ENCODE assay signal across 8 mouse cellular contexts in the genomic region with DNA sequence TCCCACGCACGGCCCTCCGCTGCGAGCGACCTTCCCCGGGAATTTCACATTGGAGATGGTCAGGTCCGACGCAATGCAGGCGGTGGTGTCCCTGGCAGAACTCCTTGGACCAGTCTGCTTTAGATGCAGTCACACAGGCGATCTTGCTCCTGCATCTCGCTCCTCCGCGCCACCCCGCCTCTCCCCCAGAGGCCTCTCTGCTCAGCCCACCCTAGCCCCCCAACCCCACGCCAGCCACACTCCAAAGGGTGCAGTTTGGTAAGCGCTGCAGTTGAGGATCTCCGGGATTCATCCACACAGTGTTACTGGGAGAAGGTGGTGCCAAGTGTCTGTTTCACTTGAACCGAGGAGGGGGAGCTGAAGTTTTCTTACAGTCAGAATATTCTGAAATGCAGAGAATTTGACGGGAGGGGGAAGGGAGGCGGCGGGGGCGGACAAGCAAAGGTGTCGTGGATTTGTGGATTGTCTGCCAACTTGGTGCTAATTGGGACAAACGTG. TPM values are rescaled to one million over a fixed set of nuclear protein-coding genes. Genes with fewer than 3 reads are reported as not detected.
DNase-seq lines count a peak whose midpoint lies in the region; ATAC-seq and TF ChIP-seq lines count a peak whose summit lies in the region.

No protein-coding gene starts in this region.

- H3K27me3 ChIP-seq in lung, embryonic 14.5 days (ENCODE audit: insufficient read depth, low read length): peaks cover 68% of the 10 kb centered on the region
- H3K27me3 ChIP-seq in hindbrain, postnatal 0 days (ENCODE audit: insufficient read depth, low read length): 0 out of 2 replicates have a peak, but pooled peaks cover 4% of the 10 kb centered on the region
- H3K27me3 ChIP-seq in liver, embryonic 13.5 days: peaks cover 73% of the 10 kb centered on the region
- H3K27me3 ChIP-seq in stomach, embryonic 15.5 days (replicated peaks): peaks cover 64% of the 10 kb centered on the region

- no peak overlapping the region for H3K9ac ChIP-seq in lung, embryonic 14.5 days
- H3K9ac ChIP-seq in hindbrain, postnatal 0 days (replicated peaks; ENCODE audit: low read length): peak overlapping the region; percentile 60
- H3K9ac ChIP-seq in liver, embryonic 13.5 days: no peak overlapping the region
- H3K9ac ChIP-seq in stomach, embryonic 15.5 days: no peak overlapping the region

- no peak overlapping the region for H3K27ac ChIP-seq in lung, embryonic 14.5 days (ENCODE audit: low read depth)
- H3K27ac ChIP-seq in hindbrain, postnatal 0 days: peak overlapping the region; percentile 78
- H3K27ac ChIP-seq in liver, embryonic 13.5 days: no peak overlapping the region
- no peak overlapping the region for H3K27ac ChIP-seq in stomach, embryonic 15.5 days

- peak; percentile 55; the same call in 1 of the 2 replicates for ATAC-seq in lung, embryonic 14.5 days (ENCODE audit: insufficient read depth)
- ATAC-seq in hindbrain, postnatal 0 days: peak; percentile 46
- ATAC-seq in liver, embryonic 13.5 days (ENCODE audit: low read depth): no peak
- peak; percentile 11; the same call in 1 of the 2 replicates for ATAC-seq in stomach, embryonic 15.5 days (ENCODE audit: insufficient read depth, low FRiP score, low read depth)

- no peaks in the 10 kb centered on the region for H3K36me3 ChIP-seq in lung, embryonic 14.5 days (ENCODE audit: insufficient read depth)
- no peaks in the 10 kb centered on the region for H3K36me3 ChIP-seq in hindbrain, postnatal 0 days (ENCODE audit: insufficient read depth, low read length)
- H3K36me3 ChIP-seq in liver, embryonic 13.5 days: no peaks in the 10 kb centered on the region
- H3K36me3 ChIP-seq in stomach, embryonic 15.5 days: no peaks in the 10 kb centered on the region

- peak overlapping the region; percentile 43 for H3K4me3 ChIP-seq in lung, embryonic 14.5 days (ENCODE audit: low read depth, low read length)
- peak overlapping the region; percentile 60 for H3K4me3 ChIP-seq in hindbrain, postnatal 0 days (ENCODE audit: low read length)
- peak overlapping the region; percentile 33 for H3K4me3 ChIP-seq in liver, embryonic 13.5 days (replicated peaks)
- H3K4me3 ChIP-seq in stomach, embryonic 15.5 days (replicated peaks): peak overlapping the region; percentile 45

- peak; percentile 23 for DNase-seq in lung, embryonic 14.5 days
- DNase-seq in lung, postnatal 10 days: no peak
- DNase-seq in embryo, embryonic 9.5 days (ENCODE audit: extremely low spot score): peak; percentile 39
- peak; percentile 54 for DNase-seq in hindbrain, postnatal 0 days (ENCODE audit: low spot score)
- DNase-seq in liver, embryonic 13.5 days: no peak
- DNase-seq in adipocyte (ENCODE audit: low spot score): no peak
- DNase-seq in adrenal gland, postnatal 4 days (ENCODE audit: low spot score in 2 of 2): no peak

- no peak for TF ChIP-seq CTCF in lung, embryonic 14.5 days (IDR thresholded peaks at IDR 0.05; ENCODE audit: low read depth)
- no peak for TF ChIP-seq CTCF in hindbrain, postnatal 0 days (IDR thresholded peaks at IDR 0.05; ENCODE audit: low read depth)

- H3K4me1 ChIP-seq in lung, embryonic 14.5 days (ENCODE audit: insufficient read depth): peaks cover 13% of the 10 kb centered on the region; the same call in 1 of the 2 replicates
- H3K4me1 ChIP-seq in hindbrain, postnatal 0 days (ENCODE audit: insufficient read depth, low read length): peaks cover 11% of the 10 kb centered on the region; the same call in 1 of the 2 replicates
- no peaks in the 10 kb centered on the region for H3K4me1 ChIP-seq in liver, embryonic 13.5 days (replicated peaks)
- H3K4me1 ChIP-seq in stomach, embryonic 15.5 days: peaks cover 31% of the 10 kb centered on the region

- peak overlapping the region; percentile 83 for H3K4me2 ChIP-seq in lung, embryonic 14.5 days
- peak overlapping the region; percentile 97 for H3K4me2 ChIP-seq in hindbrain, postnatal 0 days (ENCODE audit: low read depth, low read length)
- H3K4me2 ChIP-seq in liver, embryonic 13.5 days: peak overlapping the region; percentile 49
- peak overlapping the region; percentile 96 for H3K4me2 ChIP-seq in stomach, embryonic 15.5 days

- no peaks in the 10 kb centered on the region for H3K9me3 ChIP-seq in lung, embryonic 14.5 days (ENCODE audit: low read depth, low read length)
- H3K9me3 ChIP-seq in hindbrain, postnatal 0 days (ENCODE audit: low read length): no peaks in the 10 kb centered on the region
- H3K9me3 ChIP-seq in liver, embryonic 13.5 days (replicated peaks): no peaks in the 10 kb centered on the region
- H3K9me3 ChIP-seq in stomach, embryonic 15.5 days: no peaks in the 10 kb centered on the region

- WGBS in lung, embryonic 14.5 days: under 1% methylated on average over 24 of the region's 24 CpGs
- WGBS in hindbrain, postnatal 0 days: under 1% methylated on average over 24 of the region's 24 CpGs
- WGBS in liver, embryonic 13.5 days (ENCODE audit: insufficient replicate concordance): 4% methylated on average over 24 of the region's 24 CpGs
- WGBS in stomach, embryonic 15.5 days: under 1% methylated on average over 24 of the region's 24 CpGs

RNA-seq across cellular contexts. Expression of gene Kcna1, which starts 1.1 kb away (rescaled TPM):
- 0.19 and 0.37 TPM in 2 replicates for polyA plus RNA-seq in lung, embryonic 14.5 days (2014; fragmentation: Nextera tagmentation; extraction: Ambion mirVana)
- total RNA-seq in hindbrain, postnatal 0 days (2014; rRNA removed): 8.9 and 9.4 TPM in 2 replicates
- polyA plus RNA-seq in hindbrain, postnatal 0 days (2015; fragmentation: Nextera tagmentation; extraction: Ambion mirVana): 7.2 and 7.9 TPM in 2 replicates
- 0.06 and 0.07 TPM in 2 replicates for polyA plus RNA-seq in liver, embryonic 13.5 days (2015; fragmentation: Nextera tagmentation; extraction: Ambion mirVana)
- polyA plus RNA-seq in stomach, embryonic 15.5 days (2015; fragmentation: Nextera tagmentation; extraction: Ambion mirVana): 1.6 and 1.7 TPM in 2 replicates
- total RNA-seq in adrenal gland, postnatal 4 days (2021): 1 to 10 TPM; 2.8 to 3.5 TPM

Comparison
In these comparisons a context has a peak if more than half of its experiments do, and no peak if none do; other contexts are left out.
1. DNase-seq: peak in lung, embryonic 14.5 days (single experiment), embryo, embryonic 9.5 days (single experiment) and hindbrain, postnatal 0 days (single experiment); none in lung, postnatal 10 days (single experiment), liver, embryonic 13.5 days (single experiment), adipocyte (single experiment) and adrenal gland, postnatal 4 days (0 of 2).
2. Peak in every context shown above with its lines, with median percentiles within 50 percentile points of each other: H3K4me2 ChIP-seq and H3K4me3 ChIP-seq.